Mouse (Mus musculus) small intestine, adult 2 months (tissue): ENCODE data around the gene Fmn2. TPM values are rescaled to one million over a fixed set of nuclear protein-coding genes. Genes with fewer than 3 reads are reported as not detected.

ENCODE experiments used
- H3K27ac ChIP-seq: fragments of 200-500 bp; 2 replicates; pipeline ENCODE4 v1.5.1; 2012; ENCODE audit warnings: low read depth, low read length, control low read depth, inconsistent platforms; ENCODE audit not compliant: insufficient read depth
- H3K27me3 ChIP-seq: fragments of 200-500 bp; 2 replicates; pipeline ENCODE4 v1.6.1; 2012; ENCODE audit warnings: mild to moderate bottlenecking, moderate library complexity, low read length, inconsistent platforms; ENCODE audit not compliant: control insufficient read depth, insufficient read depth
- H3K36me3 ChIP-seq: fragments of 200-500 bp; 2 replicates; pipeline ENCODE4 v1.6.1; 2012; ENCODE audit warnings: mild to moderate bottlenecking, low read length, control low read depth, inconsistent platforms; ENCODE audit not compliant: control insufficient read depth, insufficient read depth
- H3K4me1 ChIP-seq: fragments of 200-500 bp; 2 replicates; pipeline ENCODE4 v1.6.1; 2012; ENCODE audit warnings: low read length, inconsistent platforms, mixed read lengths; ENCODE audit not compliant: control insufficient read depth, insufficient read depth, insufficient read length
- H3K4me3 ChIP-seq: fragments of 200-500 bp; 2 replicates; pipeline ENCODE4 v1.5.1; 2012; ENCODE audit warnings: low read depth, mild to moderate bottlenecking, control low read depth, inconsistent platforms, low read length, moderate library complexity
- CTCF ChIP-seq: fragments of 200-500 bp; IDR thresholded peaks from 2 replicates; pipeline ENCODE4 v1.5.1; 2012; ENCODE audit warnings: low read depth, mild to moderate bottlenecking, control low read depth, inconsistent platforms, low read length, moderate library complexity, mixed read lengths; ENCODE audit not compliant: insufficient replicate concordance, insufficient read length; ENCODE audit errors: extremely low read depth
- POLR2A ChIP-seq: fragments of 200-500 bp; IDR thresholded peaks from 2 replicates; pipeline ENCODE4 v1.6.1; 2012; ENCODE audit warnings: low read depth, mild to moderate bottlenecking, control low read depth, inconsistent platforms, low read length, moderate library complexity
- WGBS: fragments of 180-500 bp; shearing (Covaris S2); methylation state at CpG from one replicate; pipeline ENCODE4 v1.1.7; 2018; 5-methylcytosine and 5-hydroxymethylcytosine counted together
- polyA plus RNA-seq: library from polyadenylated mRNA; depleted of rRNA; stranded (reverse); fragments of >200 nt; gene quantifications from 2 replicates; pipeline ENCODE4 v1.2.3, GENCODE M21; 2012; rRNA removed

The Fmn2 gene
- polyA plus RNA-seq, result 0.04 and 0.11 TPM in 2 replicates

GRCm38 (mm10) chr1:174501661-174502030 is at the start of gene Fmn2:
TSS of gene Fmn2 (plus strand) at chr1:174501825.
- WGBS, result under 1% methylated on average over 29 of the region's 29 CpGs
- TF ChIP-seq CTCF (no peak), POLR2A (no peak)
- no peak within 1 kb of the TSS for H3K27ac ChIP-seq

DNA sequence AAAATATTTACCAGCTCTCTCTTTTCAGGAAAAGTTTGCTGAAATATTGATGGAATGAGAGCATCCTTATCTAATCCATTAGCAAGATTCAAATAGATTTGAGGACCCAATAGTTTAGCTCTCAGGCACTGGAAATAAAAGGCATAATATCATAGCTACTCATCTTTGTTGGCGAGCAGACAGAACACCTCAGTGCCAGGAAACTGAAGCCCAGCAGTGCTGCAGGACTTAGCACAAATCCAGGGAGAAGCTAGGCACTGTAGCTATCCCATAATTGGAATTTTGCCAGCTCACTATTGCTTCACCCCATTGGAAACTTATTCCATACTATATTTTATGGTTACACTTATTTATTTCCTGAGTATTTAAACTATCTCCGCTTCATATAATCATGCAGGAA is 46.5 kb upstream of the Fmn2 start:
- H3K4me1 ChIP-seq, result no peaks in the 10 kb centered on the region
- no peaks in the 10 kb centered on the region for H3K36me3 ChIP-seq
- no peak overlapping the region for H3K4me3 ChIP-seq
- no peaks in the 10 kb centered on the region for H3K27me3 ChIP-seq
- WGBS, result 79% methylated on average over 2 of the region's 2 CpGs
- H3K27ac ChIP-seq, result no peak overlapping the region
- no peak for TF ChIP-seq POLR2A
- TF ChIP-seq CTCF, result no peak

More at GRCm38 (mm10) chr1:174501661-174502030, at the start of gene Fmn2:
- no peaks in the 10 kb centered on the region; the same call in 1 of the 2 replicates for H3K4me1 ChIP-seq
- no peaks in the 10 kb centered on the region for H3K36me3 ChIP-seq
- H3K4me3 ChIP-seq, result peak within 1 kb of the TSS; percentile 41
- H3K27me3 ChIP-seq, result peaks cover 16% of the 10 kb centered on the region

- no peak for TF ChIP-seq CTCF
- H3K4me3 ChIP-seq, result no peak overlapping the region
- no peaks in the 10 kb centered on the region for H3K27me3 ChIP-seq
- H3K36me3 ChIP-seq, result no peaks in the 10 kb centered on the region
- no peak overlapping the region for H3K27ac ChIP-seq
- H3K4me1 ChIP-seq, result no peaks in the 10 kb centered on the region
- WGBS, result 84% methylated on average over 3 of the region's 3 CpGs
Observed at GRCm38 (mm10) chr1:174465385-174465784, 36.2 kb upstream of the Fmn2 start.

DNA sequence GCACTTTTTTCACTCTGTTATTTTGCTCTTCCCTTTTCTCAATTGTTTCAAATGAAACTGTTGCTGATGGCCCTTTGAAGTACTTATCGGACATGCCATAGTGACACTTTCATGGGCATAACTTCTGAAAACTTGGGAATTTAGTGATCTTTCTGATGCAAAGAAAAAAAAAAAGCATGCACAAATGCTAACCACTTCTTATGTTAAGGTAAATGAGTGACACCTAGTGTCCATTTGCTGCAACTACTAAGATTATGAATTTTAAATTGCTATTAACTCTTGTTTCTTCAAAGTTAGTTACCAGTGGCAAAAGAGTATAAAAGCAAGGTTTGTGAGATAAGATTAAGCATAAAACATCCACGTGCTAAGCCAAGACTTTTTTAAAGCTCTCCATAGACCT is 35.4 kb upstream of the Fmn2 start:
- Histone ChIP-seq H3K27ac (no peak overlapping the region), H3K4me3 (no peak overlapping the region), H3K27me3 (no peaks in the 10 kb centered on the region), H3K4me1 (no peaks in the 10 kb centered on the region), H3K36me3 (no peaks in the 10 kb centered on the region)
- TF ChIP-seq CTCF, result no peak
- TF ChIP-seq POLR2A, result no peak
- WGBS, result 17% methylated on average over 2 of the region's 2 CpGs

GRCm38 (mm10) chr1:174469736-174470135 is 31.9 kb upstream of the Fmn2 start:
- no peak for TF ChIP-seq POLR2A
- Histone ChIP-seq H3K27me3 (no peaks in the 10 kb centered on the region), H3K4me1 (no peaks in the 10 kb centered on the region), H3K4me3 (no peak overlapping the region), H3K36me3 (no peaks in the 10 kb centered on the region), H3K27ac (no peak overlapping the region)
- 8% methylated on average over 6 of the region's 6 CpGs for WGBS

DNA sequence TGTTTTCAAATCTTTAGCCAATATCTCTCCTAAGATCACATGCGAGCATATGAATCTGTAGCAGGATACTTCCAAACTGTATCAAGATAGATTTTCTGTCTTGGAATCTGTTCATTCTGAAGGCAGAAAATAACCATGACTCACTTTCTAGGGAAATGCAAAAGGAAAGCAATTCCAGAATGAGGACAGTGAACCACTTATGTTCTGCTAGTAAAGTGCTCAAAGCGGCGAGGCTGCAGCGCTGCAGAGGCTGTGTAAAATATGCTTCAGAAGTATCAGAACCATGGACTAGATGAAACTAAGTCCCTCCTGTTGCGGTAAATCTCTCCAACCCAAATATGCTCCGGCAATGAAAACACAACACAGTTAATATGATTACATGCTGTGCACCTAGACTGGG is 19.1 kb upstream of the Fmn2 start:
- 92% methylated on average over 6 of the region's 6 CpGs for WGBS
- Histone ChIP-seq H3K27me3 (no peaks in the 10 kb centered on the region; the same call in 1 of the 2 replicates), H3K4me3 (no peak overlapping the region), H3K27ac (no peak overlapping the region), H3K36me3 (no peaks in the 10 kb centered on the region), H3K4me1 (no peaks in the 10 kb centered on the region)
- TF ChIP-seq CTCF (no peak), POLR2A (no peak)

- no peak overlapping the region for H3K4me3 ChIP-seq
- H3K27ac ChIP-seq, result no peak overlapping the region
- WGBS, result 38% methylated on average over 4 of the region's 4 CpGs
- peaks cover 16% of the 10 kb centered on the region for H3K27me3 ChIP-seq
- no peaks in the 10 kb centered on the region for H3K36me3 ChIP-seq
- H3K4me1 ChIP-seq, result no peaks in the 10 kb centered on the region; the same call in 1 of the 2 replicates
- TF ChIP-seq POLR2A, result no peak
- TF ChIP-seq CTCF, result no peak
Observed at GRCm38 (mm10) chr1:174500064-174500463, 1.6 kb upstream of the Fmn2 start.

- Histone ChIP-seq H3K27ac (no peak overlapping the region), H3K4me1 (no peaks in the 10 kb centered on the region; the same call in 1 of the 2 replicates), H3K36me3 (no peaks in the 10 kb centered on the region), H3K4me3 (no peak overlapping the region), H3K27me3 (peaks cover 16% of the 10 kb centered on the region)
- TF ChIP-seq POLR2A (no peak), CTCF (no peak)
- WGBS, result 78% methylated on average over 1 of the region's 1 CpGs
Observed at GRCm38 (mm10) chr1:174501011-174501410, 614 bp upstream of the Fmn2 start.
